Mouse (Mus musculus) intestine, embryonic 14.5 days (tissue): ENCODE measurements around the gene Gm20696. TPM values are rescaled to one million over a fixed set of nuclear protein-coding genes. Genes with fewer than 3 reads are reported as not detected.

ENCODE experiments used
- ATAC-seq: fragments of 200-750 bp; cut with Nextera tagmentation; replicated peaks from 2 replicates; pipeline ENCODE4 v1.8.0; 2017; ENCODE audit warnings: low read depth, moderate number of reproducible peaks, moderate TSS enrichment, moderate library complexity; ENCODE audit not compliant: low FRiP score, low TSS enrichment
- DNase-seq: peaks from one replicate; pipeline ENCODE4 v3.0.0-alpha.2; 2018; ENCODE audit warnings: low spot score
- H3K27ac ChIP-seq: fragments of 300-500 bp; sonication (generic); 2 replicates; pipeline ENCODE4 v1.5.1; 2014; ENCODE audit warnings: low read depth, mild to moderate bottlenecking, control low read depth
- H3K27me3 ChIP-seq: fragments of 300-500 bp; sonication (generic); replicated peaks from 2 replicates; pipeline ENCODE4 v1.6.1; 2014; ENCODE audit warnings: low read length, control low read depth; ENCODE audit not compliant: control insufficient read depth, insufficient read depth
- H3K36me3 ChIP-seq: fragments of 300-500 bp; sonication (generic); 2 replicates; pipeline ENCODE4 v1.6.1; 2014; ENCODE audit warnings: low read length, control low read depth; ENCODE audit not compliant: control insufficient read depth, insufficient read depth
- H3K4me1 ChIP-seq: fragments of 300-500 bp; sonication (generic); replicated peaks from 2 replicates; pipeline ENCODE4 v1.6.1; 2014; ENCODE audit warnings: low read length, control low read depth, mixed read lengths; ENCODE audit not compliant: control insufficient read depth, insufficient read depth
- H3K4me2 ChIP-seq: fragments of 300-500 bp; sonication (generic); 2 replicates; pipeline ENCODE4 v1.6.1; 2014; ENCODE audit warnings: low read length
- H3K4me3 ChIP-seq: fragments of 300-500 bp; sonication (generic); 2 replicates; pipeline ENCODE4 v1.5.1; 2014; ENCODE audit warnings: low read depth, low read length, control low read depth, mixed read lengths
- H3K9ac ChIP-seq: fragments of 300-500 bp; sonication (generic); 2 replicates; pipeline ENCODE4 v1.6.1; 2014; ENCODE audit warnings: mild to moderate bottlenecking, low read length
- H3K9me3 ChIP-seq: fragments of 300-500 bp; sonication (generic); 2 replicates; pipeline ENCODE4 v1.6.1; 2016; ENCODE audit warnings: low read length, control low read depth; ENCODE audit not compliant: control insufficient read depth
- WGBS: fragments of 180-500 bp; shearing (Covaris S2); extraction: QIAGEN DNeasy Blood & Tissue Kit; methylation state at CpG from one replicate; pipeline ENCODE4 v1.1.7; 2014; 5-methylcytosine and 5-hydroxymethylcytosine counted together
- polyA plus RNA-seq: library from polyadenylated mRNA; unstranded; fragments of >200 nt; fragmentation: Nextera tagmentation; extraction: Ambion mirVana; gene quantifications from 2 replicates; pipeline ENCODE4 v1.2.1, GENCODE M21; 2014

The Gm20696 gene
- polyA plus RNA-seq, 1 experiment from 2014 or later: 6.9 TPM

DNA sequence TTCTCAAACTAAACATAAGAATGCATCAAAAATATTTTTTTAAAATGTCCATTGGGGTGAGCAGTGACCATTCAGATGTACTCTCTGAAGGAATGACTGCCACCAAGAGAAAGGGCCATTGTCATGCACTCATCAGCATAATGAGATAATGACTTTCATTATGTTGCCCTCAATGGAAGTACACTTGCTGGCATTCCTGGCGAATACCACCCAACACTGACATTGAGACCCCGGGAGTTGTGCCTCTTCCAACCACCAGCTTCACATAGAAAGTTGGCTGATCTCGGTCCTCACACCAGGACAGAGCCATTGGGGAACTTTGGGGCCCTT is 356.5 kb downstream of the Gm20696 start:
- peaks cover 5% of the 10 kb centered on the region; the same call in 1 of the 2 replicates for H3K4me1 ChIP-seq
- H3K9ac ChIP-seq: no peak overlapping the region
- H3K4me2 ChIP-seq: no peak overlapping the region
- no peak overlapping the region for H3K4me3 ChIP-seq
- no peaks in the 10 kb centered on the region for H3K9me3 ChIP-seq
- H3K27ac ChIP-seq: no peak overlapping the region
- no peaks in the 10 kb centered on the region for H3K36me3 ChIP-seq
- ATAC-seq: no peak
- no peak for DNase-seq
- no peaks in the 10 kb centered on the region for H3K27me3 ChIP-seq
- WGBS: 83% methylated on average over 3 of the region's 3 CpGs

DNA sequence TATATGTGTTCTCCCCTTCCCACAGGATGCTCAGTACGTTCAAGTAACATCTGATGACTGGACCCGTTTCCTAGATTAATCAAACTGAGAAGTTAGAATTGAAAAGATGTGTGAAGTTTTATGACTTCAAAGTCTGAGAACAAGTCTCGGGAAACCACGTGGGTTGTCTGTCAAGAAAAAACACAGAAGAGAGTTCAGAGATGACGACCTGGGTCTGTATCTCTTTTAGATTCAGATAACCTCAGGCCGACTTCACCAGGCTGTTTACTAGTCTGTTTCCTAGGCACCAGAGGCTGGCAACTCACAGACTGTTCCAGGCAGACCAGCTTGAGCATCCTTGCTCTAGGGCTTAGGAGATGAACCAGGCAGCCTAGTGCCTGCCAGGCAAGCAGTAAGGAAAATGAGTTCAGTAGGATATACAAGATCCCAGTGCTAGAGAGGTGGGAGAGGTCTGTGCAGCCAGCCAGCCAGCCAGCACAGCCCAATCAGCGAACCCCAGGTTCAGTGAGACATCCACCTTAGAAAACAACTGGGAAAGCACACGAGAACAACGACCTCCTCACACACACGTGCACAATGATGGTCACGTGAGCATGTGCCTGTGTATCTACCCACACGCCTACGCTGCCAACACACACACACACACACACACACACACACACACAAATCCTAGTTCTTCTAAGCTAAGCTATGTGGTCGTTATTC is 357.0 kb downstream of the Gm20696 start:
- Histone ChIP-seq H3K4me3 (no peak overlapping the region), H3K4me2 (no peak overlapping the region), H3K36me3 (no peaks in the 10 kb centered on the region), H3K9ac (no peak overlapping the region), H3K4me1 (0 out of 2 replicates have a peak, but pooled peaks cover 4% of the 10 kb centered on the region), H3K27ac (no peak overlapping the region), H3K27me3 (no peaks in the 10 kb centered on the region), H3K9me3 (no peaks in the 10 kb centered on the region)
- ATAC-seq (no peak), DNase-seq (no peak)
- 68% methylated on average over 14 of the region's 14 CpGs for WGBS

DNA sequence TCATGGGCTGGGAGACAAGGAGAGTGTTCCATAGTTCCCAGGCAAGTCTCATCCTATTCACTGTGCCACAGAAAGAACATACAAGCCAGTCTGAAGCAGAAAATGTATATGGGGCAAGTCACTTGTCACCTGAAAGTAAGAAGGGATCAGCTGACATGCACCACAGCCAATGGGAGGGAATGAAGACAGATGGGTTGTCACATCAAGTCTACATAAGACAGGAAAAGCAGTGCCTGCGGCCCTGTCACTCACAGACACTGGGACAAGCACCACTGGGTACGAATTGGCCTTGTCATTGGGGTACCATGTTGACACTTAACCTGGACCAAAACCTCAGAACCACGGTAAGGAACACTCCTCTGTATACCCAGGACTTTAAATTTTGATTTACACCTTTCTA is 360.8 kb downstream of the Gm20696 start:
- ATAC-seq (no peak), DNase-seq (no peak)
- no peak overlapping the region for H3K4me3 ChIP-seq
- no peaks in the 10 kb centered on the region for H3K36me3 ChIP-seq
- WGBS: 87% methylated on average over 3 of the region's 3 CpGs
- H3K27ac ChIP-seq: no peak overlapping the region
- no peaks in the 10 kb centered on the region for H3K9me3 ChIP-seq
- H3K27me3 ChIP-seq: no peaks in the 10 kb centered on the region
- H3K4me2 ChIP-seq: no peak overlapping the region
- no peak overlapping the region for H3K9ac ChIP-seq
- no peaks in the 10 kb centered on the region; the same call in 1 of the 2 replicates for H3K4me1 ChIP-seq

DNA sequence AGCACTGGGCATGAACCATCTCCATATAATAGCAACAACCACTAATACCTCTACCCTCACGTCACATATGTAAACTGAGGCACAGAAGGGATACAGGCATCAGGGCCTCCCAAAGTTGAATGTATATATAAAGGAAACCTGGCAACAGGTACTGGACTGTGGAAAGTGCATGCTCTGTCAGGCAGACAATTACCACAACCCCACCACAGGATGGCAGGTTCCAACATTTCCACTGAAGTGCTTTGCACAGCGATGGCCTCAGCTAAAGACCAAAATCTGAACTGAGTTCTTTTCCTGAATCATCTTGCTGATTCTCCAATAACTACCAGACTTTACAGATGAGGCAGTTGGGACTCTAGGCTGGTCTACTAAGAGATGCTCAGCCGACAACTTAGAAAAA is 361.4 kb downstream of the Gm20696 start:
- H3K27ac ChIP-seq: no peak overlapping the region

DNA sequence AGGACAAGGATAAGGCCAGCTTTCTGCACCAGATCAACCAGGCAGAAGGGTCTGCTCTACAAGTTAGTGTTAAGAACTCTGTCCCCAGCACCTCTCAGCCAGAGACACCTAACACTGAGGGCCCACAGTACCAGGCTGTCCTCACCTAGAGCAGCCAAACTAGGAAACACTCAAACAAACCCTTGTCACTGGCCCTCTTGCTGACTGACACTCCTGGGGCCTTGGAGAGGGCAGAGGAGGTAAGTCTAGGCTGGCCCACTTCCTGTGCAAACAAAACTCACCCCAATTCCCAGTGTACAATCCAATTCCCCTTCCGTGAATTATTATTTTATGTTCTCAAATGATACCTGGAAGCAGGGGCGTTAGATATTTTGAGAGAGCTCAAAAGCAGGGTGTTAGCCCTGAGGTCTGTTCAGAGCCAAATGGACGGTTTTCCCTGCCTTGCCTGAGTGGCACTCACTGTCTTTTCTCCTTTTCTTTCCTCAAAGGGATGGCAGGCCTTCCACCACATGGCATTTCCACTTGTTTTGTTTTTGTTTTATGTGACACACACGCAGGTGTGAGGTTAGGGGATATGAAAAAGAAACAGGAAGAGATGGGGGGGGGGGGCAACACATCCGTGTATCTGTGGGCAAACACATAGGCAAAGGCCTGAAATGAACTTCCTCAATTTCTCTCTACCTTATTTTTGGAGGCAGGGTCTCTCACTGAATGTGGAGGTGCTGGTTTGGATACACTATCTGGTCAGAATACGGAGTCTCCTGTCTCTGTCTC is 363.7 kb downstream of the Gm20696 start:
- ATAC-seq: no peak
- 80% methylated on average over 6 of the region's 6 CpGs for WGBS

More for the DNA sequence above, 361.4 kb downstream of the Gm20696 start:
- Histone ChIP-seq H3K27me3 (no peaks in the 10 kb centered on the region), H3K9ac (no peak overlapping the region), H3K36me3 (no peaks in the 10 kb centered on the region), H3K9me3 (no peaks in the 10 kb centered on the region), H3K4me1 (no peaks in the 10 kb centered on the region; the same call in 1 of the 2 replicates), H3K4me2 (no peak overlapping the region), H3K4me3 (no peak overlapping the region)
- WGBS: 83% methylated on average over 3 of the region's 3 CpGs
- ATAC-seq: no peak
- no peak for DNase-seq

DNA sequence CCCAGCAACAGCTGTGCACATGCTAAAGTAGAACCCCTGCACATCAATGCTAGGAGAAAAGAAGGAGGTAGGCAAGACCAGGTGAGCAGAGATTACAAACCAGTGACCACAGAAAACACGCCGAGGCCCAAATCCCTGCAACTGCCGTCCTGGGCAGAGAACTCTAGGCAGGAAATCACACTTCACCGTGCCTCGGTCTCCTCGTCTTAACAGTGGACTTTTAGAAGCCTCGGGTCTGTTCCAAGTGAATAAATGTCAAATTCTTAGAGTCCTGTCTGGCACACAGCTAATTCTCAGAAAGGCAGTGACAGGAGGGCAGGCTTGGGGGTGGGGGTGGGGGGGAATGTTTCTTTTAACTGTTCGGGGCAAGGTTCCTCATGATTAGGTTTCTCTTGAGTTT is 364.7 kb downstream of the Gm20696 start:
- H3K4me2 ChIP-seq: no peak overlapping the region
- no peak overlapping the region for H3K27ac ChIP-seq
- no peaks in the 10 kb centered on the region; the same call in 1 of the 2 replicates for H3K4me1 ChIP-seq
- H3K4me3 ChIP-seq: no peak overlapping the region
- no peaks in the 10 kb centered on the region for H3K36me3 ChIP-seq
- H3K27me3 ChIP-seq: no peaks in the 10 kb centered on the region
- H3K9me3 ChIP-seq: no peaks in the 10 kb centered on the region
- ATAC-seq: no peak
- no peak overlapping the region for H3K9ac ChIP-seq
- 80% methylated on average over 8 of the region's 8 CpGs for WGBS
- no peak for DNase-seq

More for the DNA sequence above, 363.7 kb downstream of the Gm20696 start:
- Histone ChIP-seq H3K4me2 (no peak overlapping the region), H3K4me3 (no peak overlapping the region), H3K36me3 (no peaks in the 10 kb centered on the region), H3K9me3 (no peaks in the 10 kb centered on the region), H3K4me1 (no peaks in the 10 kb centered on the region; the same call in 1 of the 2 replicates), H3K9ac (no peak overlapping the region), H3K27me3 (no peaks in the 10 kb centered on the region), H3K27ac (no peak overlapping the region)
- DNase-seq: no peak

DNA sequence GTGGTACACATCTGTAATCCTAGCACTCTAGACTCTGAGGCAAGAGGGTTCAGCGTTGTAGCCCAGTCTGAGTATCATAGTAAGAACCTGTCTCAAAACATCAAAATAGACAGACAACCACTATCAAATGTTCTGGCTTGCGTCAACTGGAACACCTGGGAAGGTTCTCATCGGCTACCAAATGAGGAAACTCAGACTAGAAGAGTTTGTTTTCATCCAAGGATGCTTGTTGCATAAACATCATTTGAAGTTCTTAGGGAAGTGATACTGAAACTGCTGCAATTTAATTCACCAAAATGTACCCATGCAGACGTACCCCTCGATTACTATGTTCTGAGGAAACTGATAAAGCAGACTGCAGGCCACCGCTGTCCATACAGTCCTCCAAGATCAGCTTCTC is 366.4 kb downstream of the Gm20696 start:
- no peak for ATAC-seq
- Histone ChIP-seq H3K4me2 (no peak overlapping the region), H3K36me3 (no peaks in the 10 kb centered on the region), H3K4me3 (no peak overlapping the region), H3K9ac (no peak overlapping the region), H3K27me3 (no peaks in the 10 kb centered on the region), H3K27ac (no peak overlapping the region), H3K9me3 (no peaks in the 10 kb centered on the region), H3K4me1 (peaks cover 2% of the 10 kb centered on the region; the same call in 1 of the 2 replicates)
- 84% methylated on average over 6 of the region's 6 CpGs for whole genome bisulfite sequencing
- DNase-seq: no peak

DNA sequence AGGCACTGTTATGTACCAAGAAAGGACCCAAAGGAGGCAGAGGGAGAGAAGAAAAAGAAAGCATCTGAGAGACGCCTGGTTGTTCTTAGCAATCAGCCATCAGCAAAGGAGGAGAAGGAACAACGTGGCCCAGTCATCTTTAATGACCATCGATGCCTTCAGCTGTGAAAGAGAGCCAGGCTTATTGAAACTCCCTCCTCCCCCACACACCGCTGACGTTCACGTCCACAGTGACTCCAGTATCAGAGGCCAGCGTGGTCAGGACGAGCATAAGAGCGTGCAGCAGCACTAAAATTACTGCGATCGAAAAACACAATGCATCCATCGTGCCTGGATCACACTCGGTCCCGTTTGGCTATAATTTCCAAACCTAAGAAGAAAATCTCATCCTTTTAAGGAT is 367.4 kb downstream of the Gm20696 start:
- DNase-seq (no peak), ATAC-seq (no peak)
- Histone ChIP-seq H3K9me3 (no peaks in the 10 kb centered on the region), H3K4me2 (no peak overlapping the region), H3K27me3 (no peaks in the 10 kb centered on the region), H3K4me1 (peaks cover 3% of the 10 kb centered on the region; the same call in 1 of the 2 replicates), H3K27ac (no peak overlapping the region), H3K9ac (no peak overlapping the region), H3K36me3 (no peaks in the 10 kb centered on the region), H3K4me3 (no peak overlapping the region)
- 82% methylated on average over 14 of the region's 14 CpGs for WGBS
